Mouse (Mus musculus) left cerebral cortex, postnatal 36 days (tissue): ENCODE results near the gene Snx21. TPM values are rescaled to one million over a fixed set of nuclear protein-coding genes. Genes with fewer than 3 reads are reported as not detected.
"Not testable (repeated sequence)": the region's sequence is repeated elsewhere in the genome, so short reads cannot be mapped to it uniquely, and the experiment has no call there.

ENCODE experiments used
- DNase-seq, 2 experiments: peaks; one replicate each; pipeline ENCODE4 v3.0.0; 2021 to 2022; ENCODE audit warnings: low spot score in 2 of 2, mixed read lengths in 1 of 2
- intact Hi-C: fragments of 180-260 bp; cut with DNase I; formaldehyde crosslinking; loops from one replicate; pipeline ENCODE4 v1.15.1; 2025
- total RNA-seq, 2 experiments: library from RNA; stranded (reverse); gene quantifications; 2 replicates each; pipeline ENCODE4 v1.2.3; 2021

Snx21 gene
- total RNA-seq, 2 experiments from 2014 or later: 54.9 to 59.5 TPM

- intact Hi-C loops: no loop called here
- DNase-seq: no peak
Measured at GRCm38 (mm10) chr2:164791841-164792261, 6.2 kb downstream of the Snx21 start.

- no peak for DNase-seq
- intact Hi-C loops: no loop called here
Measured at GRCm38 (mm10) chr2:164792400-164793190, 7.0 kb downstream of the Snx21 start.

- peak in 1 of 2 experiments; percentile 26 for DNase-seq
- intact Hi-C loops: no loop called here
Measured at GRCm38 (mm10) chr2:164793236-164793635, 7.6 kb downstream of the Snx21 start.

DNA sequence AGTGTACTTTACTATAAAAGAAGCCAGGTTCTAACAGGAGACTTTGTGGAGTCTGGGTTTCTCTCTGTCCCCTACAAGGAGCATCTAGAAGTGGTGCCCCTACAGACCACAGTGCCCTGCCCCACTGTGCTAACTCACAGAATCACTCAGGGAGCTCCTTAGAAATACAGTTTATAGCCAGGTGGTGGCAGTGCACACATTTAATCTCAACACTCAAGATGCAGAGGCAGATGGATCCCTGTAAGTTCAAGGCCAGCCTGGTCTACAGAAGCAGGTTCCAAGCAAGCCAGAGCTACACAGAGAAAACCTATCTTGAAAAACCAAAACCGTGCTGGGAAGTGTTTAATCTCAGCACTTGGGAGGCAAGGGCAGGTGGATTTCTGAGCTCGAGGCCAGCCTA is 8.1 kb downstream of the Snx21 start:
- DNase-seq: no peak
- intact Hi-C loops: no loop called here

- intact Hi-C loops: no loop called here
- DNase-seq: peak; percentile 76 to 82
Measured at GRCm38 (mm10) chr2:164794293-164794692, 8.7 kb downstream of the Snx21 start.

DNA sequence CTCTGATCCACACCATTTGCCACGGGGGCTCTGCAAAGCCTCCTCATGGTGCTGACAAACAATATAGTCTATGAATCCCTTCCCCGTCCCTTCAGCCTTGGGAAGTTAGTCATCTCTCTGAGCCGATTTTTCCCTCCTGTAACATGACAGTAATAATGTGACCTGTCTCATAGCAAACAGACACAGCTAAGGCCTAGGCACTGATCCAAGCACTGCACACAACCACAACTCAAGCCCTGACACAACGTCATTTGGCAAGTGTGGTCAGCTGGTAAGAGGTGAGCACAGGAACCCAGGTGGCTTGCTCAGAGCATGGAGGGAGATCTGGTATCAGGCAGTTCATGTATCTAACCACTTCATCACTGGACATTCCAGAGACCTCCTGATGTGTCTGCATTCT is 10.2 kb downstream of the Snx21 start:
- intact Hi-C loops: no loop called here
- no peak for DNase-seq

- DNase-seq, intact Hi-C loops: not testable (repeated sequence)
Measured at GRCm38 (mm10) chr2:164798554-164798953, 12.9 kb downstream of the Snx21 start.

GRCm38 (mm10) chr2:164800252-164801004 is 14.8 kb downstream of the Snx21 start:
- intact Hi-C loops: no loop called here
- DNase-seq: no peak

- intact Hi-C loops: no loop called here
Measured at GRCm38 (mm10) chr2:164803201-164803920, 17.7 kb downstream of the Snx21 start.

DNA sequence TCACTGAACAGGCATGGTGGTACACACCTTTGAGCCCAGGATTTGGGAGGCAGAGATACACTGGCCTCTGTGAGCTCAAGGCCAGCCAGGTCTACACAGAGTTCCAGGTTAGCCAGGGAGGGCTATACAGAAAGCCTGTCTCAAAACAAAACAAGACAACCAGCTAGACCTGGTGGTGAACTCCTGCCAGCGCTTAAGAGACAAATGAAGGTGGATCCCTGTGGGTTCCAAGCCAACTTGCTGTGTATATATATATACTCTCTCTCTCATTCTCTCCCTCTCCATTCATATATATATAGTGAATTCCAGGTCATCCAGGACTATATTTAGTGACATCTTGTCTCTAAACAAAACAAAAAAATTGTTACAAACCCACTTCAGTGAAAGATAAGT is 18.3 kb downstream of the Snx21 start:
- no peak for DNase-seq
- intact Hi-C loops: loop anchor here (2.0 kb wide), 1 partner anchor 19 kb away; the partner anchor contains the start of gene Zswim1

More at GRCm38 (mm10) chr2:164803201-164803920, 17.7 kb downstream of the Snx21 start:
- DNase-seq: no peak

DNA sequence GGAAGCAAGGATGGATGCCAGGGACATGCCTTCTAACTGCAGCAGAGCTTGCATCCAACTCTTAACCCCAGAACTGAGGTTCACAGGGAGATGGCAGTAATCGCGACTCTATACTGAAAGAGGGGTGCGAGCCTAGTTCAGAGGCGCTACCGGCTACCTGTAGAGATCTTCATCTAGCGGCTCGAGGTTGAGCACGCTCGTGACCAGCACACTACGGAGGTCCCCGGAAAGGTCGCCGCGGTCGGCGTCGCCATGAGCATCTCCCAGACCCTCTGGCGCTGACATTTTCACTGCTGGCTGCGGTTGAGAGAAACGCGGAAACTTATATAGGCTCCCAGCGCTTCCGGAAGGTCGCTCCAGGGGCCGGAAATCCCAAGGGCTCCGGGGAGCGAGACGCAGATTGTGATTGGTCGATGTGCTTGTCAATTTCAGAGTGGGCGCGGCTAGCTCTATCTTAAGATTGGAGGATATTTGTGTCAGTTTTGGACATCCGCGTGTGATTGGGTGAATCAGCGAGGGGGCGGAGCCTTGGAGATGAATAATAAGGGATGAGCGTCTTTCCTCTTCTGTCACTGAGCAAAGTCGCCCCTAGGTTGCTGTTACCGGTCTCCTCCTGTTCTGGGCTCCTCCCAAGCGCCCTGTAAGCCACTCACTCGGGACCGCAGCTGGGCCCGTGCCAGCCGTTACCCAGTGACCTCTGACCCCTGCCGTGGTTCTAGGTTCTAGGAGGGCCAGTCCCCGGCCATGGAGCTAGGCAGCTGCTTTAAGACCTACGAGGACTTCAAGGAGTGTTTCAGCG is 19.1 kb downstream of the Snx21 start, which contains the start of the genes Acot8 and Zswim3:
TSS of gene Acot8 (minus strand) at position 350 of the 799 bp plus-strand sequence.
TSS of gene Zswim3 (plus strand) at position 566 of the 799 bp plus-strand sequence.
- intact Hi-C loops: loop anchor here (2.0 kb wide), 1 partner anchor 18 kb away; the partner anchor contains the start of gene Zswim1
- peak; percentile 96 to 99 for DNase-seq

GRCm38 (mm10) chr2:164805332-164805718 is 19.7 kb downstream of the Snx21 start:
- intact Hi-C loops: loop anchor here (2.0 kb wide), 1 partner anchor 17 kb away; the partner anchor contains the start of gene Zswim1
- no peak for DNase-seq

- intact Hi-C loops: no loop called here
- no peak for DNase-seq
Measured at GRCm38 (mm10) chr2:164806614-164807013, 21.0 kb downstream of the Snx21 start.

DNA sequence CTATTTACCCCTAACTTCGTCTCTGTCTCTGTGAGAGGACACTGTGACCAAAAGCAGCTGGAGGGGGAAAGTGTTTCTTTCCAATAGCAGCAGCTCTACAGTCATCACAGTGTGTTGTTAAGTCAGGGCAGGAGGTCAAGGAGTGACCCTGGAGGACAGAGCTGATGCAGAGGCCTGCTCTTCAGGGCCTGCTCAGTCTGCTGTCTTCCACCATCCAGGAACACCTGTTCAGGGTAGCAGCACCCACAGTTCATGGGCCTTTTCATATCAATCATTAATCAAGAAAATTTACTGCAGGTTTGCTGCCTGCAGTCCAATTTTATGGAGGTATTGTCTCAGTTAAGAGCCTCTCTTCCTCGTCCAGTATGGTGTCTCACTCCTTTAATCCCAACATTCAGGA is 27.9 kb downstream of the Snx21 start:
- intact Hi-C loops: no loop called here
- DNase-seq: no peak

DNA sequence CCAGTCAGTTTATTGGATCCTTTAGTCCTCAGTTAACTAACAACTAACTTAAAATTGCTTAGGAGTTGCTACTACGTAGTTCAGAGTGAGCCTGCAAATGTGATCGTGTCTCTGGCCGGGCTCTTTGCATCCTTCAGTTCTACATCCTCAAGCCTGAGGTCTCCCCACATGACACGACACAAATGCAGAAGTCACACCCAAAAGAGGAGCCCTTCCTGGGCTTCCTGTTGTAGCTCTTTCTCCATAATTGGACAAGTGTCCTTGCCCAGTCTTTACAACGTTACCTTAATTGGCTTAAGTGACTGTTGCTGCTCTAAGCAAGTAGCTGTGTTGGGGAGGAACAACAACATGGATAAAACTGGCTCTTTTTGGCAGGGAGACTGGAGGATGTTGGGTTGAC is 29.7 kb downstream of the Snx21 start:
- no peak for DNase-seq
- intact Hi-C loops: no loop called here

- no peak for DNase-seq
- intact Hi-C loops: no loop called here
Measured at GRCm38 (mm10) chr2:164815821-164816220, 30.2 kb downstream of the Snx21 start.

DNA sequence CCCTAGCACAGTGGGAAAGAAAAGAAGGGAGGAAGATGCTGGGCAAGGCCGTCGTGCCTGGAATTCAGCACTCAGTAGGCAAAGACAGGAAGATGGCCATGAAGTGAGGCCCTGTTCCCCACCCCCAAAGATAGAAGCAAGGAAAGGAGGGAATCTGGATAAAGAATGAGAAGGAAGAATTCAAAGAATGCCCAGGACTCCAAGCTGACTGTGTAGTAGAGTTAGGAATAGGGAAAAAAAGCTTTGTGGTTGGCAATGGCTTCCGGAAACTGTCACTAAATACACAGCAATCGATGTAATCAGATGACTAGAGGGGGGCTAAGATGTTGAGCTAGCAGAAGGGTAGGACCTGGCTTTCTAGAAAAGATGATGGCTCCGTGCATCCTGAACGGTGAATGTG is 31.6 kb downstream of the Snx21 start:
- no peak for DNase-seq
- intact Hi-C loops: no loop called here

- intact Hi-C loops: no loop called here
- no peak for DNase-seq
Measured at GRCm38 (mm10) chr2:164817703-164818102, 32.1 kb downstream of the Snx21 start.

- intact Hi-C loops: no loop called here
- peak in 1 of 2 experiments; percentile 24 for DNase-seq
Measured at GRCm38 (mm10) chr2:164821060-164821459, 35.4 kb downstream of the Snx21 start.
